Mouse (Mus musculus): ENCODE measurements around the gene Gsk3b. TPM values are rescaled to one million over a fixed set of nuclear protein-coding genes. Genes with fewer than 3 reads are reported as not detected.

The Gsk3b gene
- total RNA-seq, 2 experiments from 2014 or later: 173 to 187 TPM

Other genes with a start within 250 kb of the Gsk3b start
- not detected for gene Gm36028, start 227.9 kb upstream of the Gsk3b start, total RNA-seq (2021)
- 100 to 1,000 TPM in 1 of 2 experiments, 10 to 100 TPM in 1; 97.3 to 105 TPM for gene Lrrc58, start 220.6 kb upstream of the Gsk3b start, total RNA-seq (2021)
- gene Gpr156, start 172.5 kb upstream of the Gsk3b start, total RNA-seq (2021): under 1 TPM; 0.39 to 0.54 TPM
- not detected for gene Nr1i2, start 205.8 kb downstream of the Gsk3b start, total RNA-seq (2021)

All from left cerebral cortex, postnatal 36 days (tissue).